Mouse (Mus musculus) WW6 (cell line): ENCODE measurements around the gene Pxn.
"Not testable (repeated sequence)": the region's sequence is repeated elsewhere in the genome, so short reads cannot be mapped to it uniquely, and the experiment has no call there.

Experiments
- DNase-seq: peaks from one replicate; pipeline ENCODE4 v3.0.0-alpha.2; 2013; ENCODE audit warnings: low read depth, low spot score

Pxn gene

DNA sequence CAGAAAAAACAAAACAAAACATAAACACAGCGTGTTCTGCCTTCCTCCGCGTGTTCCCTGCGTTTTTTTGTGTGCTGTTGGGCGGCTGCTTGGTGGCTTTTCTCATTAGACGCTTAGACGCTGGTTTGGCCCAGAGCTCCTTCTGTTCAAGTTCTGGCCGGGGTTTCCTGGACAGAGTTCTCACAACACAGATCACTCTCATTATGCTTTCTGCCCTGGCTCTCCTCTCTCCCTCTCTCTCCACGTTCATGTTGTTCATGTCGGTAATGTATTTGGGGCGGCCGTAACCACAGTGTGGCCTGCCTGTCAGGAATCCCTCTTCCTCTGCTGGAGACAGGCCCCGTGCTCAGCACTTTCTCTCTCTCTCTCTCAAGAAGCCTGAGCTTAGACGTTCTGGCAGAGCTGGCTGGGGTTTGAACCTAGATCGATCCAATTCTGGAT is 2.9 kb downstream of the Pxn start:
- DNase-seq = no peak

DNA sequence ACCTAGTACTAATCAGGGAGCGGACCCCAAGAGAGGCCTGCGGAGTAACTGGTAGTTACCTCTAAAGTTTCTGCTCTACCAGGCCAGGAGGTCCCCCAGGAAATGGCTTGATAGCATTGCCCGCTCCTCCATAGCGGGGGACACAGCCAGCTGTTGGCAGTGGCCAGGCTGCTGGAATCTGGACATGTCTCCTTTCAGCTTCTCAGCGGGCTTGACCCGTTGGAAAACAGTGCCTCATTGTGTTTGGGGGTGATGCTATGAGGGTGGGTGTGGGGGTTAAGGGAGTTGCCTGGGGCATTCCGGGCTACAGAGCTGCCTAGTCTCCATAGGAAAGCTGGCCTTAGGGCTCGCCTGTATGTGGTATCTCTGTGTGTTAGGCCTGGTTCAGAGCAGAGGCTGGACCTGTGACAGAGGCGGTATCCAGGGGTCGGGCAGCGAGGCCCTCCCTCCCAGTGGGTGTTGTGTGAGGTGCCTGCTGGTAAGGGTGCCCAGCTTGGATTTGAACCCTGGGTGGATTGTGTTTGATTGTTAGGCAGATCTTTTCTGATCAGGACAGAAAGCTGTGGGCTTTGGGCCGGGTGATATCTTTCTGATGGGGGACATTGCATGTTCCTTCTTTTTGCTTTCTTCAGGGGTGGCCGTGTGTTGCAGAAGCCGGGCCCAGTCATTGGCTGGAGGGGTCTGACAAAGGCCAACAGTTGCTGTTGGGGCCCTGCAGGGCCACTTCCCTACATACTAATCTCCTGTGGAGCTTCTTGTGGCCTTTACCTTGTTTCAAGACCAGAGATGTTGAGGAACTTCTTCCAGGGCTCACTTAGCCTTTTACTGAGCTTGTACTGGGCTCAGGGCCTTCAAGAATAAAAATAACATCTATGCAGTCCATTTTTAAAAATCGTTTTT is 3.6 kb downstream of the Pxn start:
- DNase-seq = no peak

DNA sequence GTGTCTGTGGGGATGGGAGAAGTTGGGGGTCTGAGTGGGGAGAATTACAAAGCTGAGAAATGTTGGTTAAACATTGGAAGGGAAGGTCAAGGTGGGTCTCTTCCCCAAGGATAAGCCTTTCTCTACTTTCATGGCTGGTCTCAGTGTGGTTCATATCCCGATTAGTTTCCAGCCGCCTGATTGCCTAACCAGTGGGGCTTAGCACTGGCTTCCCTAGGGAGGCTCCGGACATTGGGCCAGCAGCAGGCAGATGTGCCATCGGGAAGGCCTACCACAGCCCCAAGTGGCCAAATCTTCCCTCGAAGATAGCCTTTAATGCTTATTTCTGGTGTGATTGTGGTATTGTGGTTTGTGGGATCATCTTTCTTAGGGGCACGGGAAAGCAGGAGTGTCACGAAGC is 5.9 kb downstream of the Pxn start:
- no peak for DNase-seq

DNA sequence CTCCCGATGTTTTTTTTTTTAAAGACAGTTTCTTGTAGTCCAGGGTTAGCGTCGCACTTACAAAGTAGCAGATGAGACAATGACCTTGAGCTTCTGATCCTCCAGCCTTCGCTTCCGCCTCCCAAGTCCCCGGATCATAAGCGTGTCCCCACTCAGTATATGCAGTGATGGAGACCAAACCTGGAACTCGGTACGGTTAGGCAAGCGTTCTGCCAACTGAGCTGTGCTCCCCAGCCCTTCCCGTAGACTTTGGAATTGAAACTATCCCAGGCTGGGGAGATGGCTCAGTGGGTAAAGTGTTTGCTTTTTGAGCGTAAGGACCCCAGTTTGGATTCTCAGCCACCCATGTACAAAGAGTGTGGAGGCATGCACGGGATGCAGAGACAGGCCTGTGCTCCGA is 6.8 kb downstream of the Pxn start:
- DNase-seq = no peak

DNA sequence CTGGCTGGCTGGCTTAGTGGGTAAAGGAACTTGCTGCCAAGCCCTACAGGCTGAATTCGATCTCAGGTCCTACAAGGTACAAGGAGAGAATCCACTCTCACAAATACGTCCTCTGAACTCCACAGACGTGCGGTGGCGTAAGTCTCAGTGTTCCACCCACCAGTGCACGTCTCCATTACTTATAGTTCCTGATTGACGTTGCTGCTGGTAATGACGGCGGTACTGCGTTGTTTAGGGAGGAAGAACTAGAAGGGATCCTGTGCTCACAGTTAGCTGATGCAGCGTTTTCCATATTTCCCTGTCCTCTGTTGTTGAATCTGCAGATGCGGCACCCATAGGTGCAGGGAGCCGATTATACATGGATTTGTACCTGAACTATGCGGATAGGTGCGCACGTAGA is 7.2 kb downstream of the Pxn start:
- no peak for DNase-seq

DNA sequence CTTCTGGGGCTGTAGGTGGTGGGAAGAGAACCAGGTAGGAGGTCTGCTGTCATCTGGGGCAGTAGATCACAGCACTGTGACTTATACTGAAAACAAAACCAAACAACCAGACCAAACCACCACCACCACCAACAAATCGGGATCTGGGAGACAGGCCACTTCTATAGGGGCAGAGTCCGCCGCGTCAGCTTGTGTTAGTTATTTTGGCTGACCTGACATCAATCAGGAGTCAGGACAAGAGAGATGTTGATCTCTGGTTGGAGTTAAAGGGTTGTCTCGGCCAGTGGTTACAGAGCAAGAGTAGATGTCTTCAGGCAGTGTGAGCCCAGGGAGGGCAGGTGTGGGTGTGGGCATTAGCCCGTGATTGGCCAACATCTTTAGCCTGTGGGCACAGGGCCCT is 7.9 kb downstream of the Pxn start:
- DNase-seq = no peak

DNA sequence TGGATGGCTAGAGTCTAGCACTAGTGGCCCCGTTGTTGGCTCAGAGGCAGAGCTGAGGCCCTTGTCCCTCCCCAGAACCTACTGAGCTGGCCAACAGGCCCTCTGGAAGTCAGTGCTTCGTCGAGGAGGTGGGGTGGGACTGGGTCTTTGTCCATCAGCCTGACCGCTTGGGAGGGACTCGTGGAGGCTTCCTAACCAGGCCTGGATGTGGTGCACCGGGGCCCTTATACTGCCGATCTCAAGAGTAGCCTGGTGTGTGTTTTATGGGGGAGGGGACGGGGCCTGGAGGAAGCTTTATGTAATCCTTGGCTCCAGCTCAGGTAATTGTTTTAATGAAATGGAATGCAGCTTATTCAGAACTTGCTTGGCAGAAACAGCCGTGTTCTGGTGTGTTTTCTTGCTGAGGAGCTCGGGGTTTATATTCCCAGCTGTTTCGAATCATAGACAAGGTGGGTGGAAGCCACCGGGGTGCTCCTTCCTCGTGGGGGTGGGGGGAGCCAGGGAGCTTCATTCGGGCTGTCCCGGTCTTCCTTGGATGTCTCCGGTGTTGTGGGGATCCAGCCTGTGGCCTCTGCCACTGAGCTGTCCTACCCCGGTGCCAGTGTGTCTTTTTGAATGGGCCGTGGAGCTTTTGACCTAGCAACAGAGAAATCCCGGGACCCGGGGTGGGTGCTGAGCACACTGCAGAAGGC is 8.6 kb downstream of the Pxn start:
- DNase-seq = no peak

DNA sequence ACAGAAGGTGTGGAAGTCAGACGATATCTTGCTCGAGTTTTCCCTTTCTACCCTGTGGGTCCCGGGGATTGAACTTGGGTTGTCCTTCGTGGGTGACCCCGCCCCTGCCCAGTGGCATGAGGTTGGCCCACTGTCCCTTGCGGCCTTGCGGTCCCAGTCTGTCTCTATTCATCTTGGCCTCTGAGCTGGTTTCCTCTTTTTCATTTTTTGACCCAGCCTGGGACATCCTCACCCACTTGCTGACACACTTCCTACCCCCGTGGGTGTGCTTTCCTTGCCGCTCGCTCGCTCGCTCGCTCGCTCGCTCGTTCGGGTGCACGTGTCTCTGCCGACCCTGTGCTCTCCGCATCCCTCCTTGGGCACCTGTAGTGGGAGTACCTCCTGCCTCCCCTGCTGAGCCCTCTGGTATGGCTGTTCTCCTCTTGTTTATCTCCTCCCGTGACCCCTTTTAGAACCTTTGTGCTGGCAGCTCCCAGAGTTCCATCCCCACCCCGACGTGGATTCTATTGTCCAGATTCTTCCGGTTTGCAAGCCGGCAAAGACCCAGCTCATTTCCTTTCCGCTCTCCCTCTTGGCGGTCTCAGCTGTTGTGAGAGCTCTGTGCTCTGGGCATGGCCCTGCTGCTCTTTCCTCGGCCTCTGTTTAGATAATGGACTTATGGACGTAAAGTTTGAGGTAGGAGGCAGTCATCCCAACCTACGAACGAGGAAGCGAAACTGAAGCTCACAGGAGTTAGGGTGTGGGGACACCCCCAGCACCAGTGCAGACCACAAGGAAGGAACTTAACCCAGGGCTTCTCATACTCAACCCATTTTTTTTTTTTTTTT is 9.8 kb downstream of the Pxn start:
- DNase-seq = no peak

DNA sequence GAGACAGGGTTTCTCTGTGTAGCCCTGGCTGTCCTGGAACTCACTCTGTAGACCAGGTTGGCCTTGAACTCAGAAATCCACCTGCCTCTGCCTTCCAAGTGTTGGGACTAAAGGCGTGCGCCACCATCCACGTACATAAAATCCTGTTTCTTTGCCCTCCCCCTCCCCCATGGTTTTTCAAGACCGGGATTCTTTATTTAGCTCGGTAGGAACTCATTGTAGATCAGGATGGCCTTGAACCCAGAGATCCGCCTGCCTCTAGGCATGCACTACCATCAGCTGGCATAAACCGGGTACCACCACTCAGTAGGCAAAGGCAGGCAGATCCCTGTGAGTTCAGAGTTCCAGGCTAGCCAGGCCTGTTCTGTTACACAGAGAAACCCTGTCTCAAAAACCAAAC is 10.4 kb downstream of the Pxn start:
- no peak for DNase-seq

DNA sequence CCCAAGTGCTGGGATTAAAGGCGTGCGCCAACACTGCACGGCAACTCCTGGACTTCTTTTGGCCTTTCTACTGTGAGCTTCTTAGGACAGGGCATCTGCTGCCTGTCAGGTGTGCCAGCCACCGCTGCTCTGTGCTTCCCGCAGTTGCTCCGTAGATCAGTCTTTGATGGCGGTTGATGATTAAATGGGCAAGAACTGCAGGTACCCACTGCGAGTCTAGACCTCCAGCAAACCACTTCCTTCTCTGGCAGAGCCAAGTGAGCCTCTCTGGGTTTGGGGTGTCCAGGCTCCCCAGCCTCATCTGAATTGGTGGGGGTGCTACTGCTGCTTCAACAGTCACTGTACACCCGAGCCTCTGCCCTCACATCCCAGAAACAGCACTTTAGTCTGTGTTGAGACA is 11.0 kb downstream of the Pxn start:
- DNase-seq = no peak

DNA sequence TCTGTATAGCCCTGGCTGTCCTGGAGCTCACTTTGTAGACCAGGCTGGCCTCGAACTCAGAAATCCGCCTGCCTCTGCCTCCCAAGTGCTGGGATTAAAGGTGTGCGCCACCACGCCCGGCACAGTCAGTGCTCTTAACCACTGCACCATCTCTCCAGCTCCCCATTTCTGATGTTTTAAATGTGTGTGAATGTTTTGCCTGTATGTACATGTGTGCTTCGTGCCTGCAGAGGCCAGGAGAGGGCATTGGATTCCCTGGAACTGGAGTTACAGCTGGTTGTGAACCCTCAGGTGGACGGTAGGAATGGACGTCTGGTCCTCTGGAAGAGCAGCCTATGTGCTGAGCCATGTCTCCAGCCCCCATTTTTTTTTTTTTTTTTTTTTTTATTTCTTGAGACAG is 11.7 kb downstream of the Pxn start:
- DNase-seq = not testable (repeated sequence)

DNA sequence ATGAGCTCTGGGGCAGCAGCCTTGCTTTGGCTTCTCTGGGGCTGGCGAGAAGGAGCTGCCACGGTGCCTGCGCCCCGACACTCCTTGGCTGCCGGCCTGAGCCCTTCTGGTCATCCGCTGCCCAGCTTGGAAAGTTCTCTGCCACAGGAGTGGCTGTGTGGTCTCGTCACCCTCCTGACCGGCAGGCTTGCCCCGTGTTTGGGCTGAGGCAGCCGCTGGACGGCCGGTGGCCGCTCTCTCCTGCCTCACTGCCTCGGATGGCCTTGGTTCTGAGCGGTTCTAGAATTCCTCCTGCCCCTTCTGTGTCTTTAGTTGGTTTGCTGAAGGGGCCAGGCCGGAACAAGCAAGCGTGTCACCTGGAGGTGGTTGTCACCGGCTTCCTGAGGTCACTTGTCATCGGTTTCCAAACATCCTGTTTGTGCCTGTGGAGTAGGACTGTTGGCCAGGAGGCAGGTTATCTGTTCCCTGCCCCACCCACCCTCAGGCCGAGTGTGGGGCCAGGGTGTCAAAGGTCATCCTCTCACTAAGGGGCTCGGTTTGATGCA is 13.9 kb downstream of the Pxn start:
- no peak for DNase-seq

DNA sequence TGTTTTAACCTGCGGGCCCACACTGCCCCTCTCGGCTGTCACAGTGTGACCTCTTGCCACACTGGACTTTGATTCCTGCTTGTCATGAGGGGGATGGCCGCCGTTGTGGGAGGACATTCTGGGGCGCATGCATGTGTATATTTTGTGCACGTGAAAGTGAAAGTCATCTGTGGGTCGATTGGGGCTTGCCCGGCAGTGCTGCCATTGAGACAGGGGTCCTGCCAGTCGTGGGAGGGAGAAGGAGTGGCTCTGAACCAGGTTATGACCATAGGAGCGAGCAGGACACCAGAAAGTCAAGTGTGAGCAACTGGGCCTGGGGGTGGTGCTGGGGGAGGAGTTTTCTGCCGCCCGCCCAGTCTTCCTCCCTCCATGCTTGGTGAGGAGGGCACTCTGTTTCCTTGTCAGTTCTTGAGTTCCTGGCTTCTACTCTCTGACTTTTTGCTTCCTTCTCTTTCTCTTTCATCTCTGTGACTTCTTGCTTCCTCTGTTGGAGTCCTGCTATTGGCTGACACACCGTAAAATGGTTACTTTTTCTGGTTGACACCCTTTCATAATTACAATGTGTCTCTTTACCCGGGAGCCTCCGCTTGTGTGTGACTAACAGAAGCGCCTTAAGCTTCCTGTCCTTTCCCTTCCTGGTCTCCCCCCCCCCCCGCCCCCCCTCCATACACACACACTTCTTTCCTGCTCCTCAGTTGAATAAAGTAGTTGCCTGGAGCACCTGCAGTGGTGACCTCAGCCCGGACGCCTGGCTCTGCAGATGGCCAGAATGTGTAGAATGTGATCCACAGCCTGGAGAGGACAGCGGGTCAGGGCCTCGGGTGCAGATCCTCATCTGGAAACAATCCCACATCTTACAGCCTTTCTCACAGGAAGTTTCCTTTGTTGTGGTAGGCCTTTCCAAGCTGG is 15.3 kb downstream of the Pxn start:
- DNase-seq = no peak

DNA sequence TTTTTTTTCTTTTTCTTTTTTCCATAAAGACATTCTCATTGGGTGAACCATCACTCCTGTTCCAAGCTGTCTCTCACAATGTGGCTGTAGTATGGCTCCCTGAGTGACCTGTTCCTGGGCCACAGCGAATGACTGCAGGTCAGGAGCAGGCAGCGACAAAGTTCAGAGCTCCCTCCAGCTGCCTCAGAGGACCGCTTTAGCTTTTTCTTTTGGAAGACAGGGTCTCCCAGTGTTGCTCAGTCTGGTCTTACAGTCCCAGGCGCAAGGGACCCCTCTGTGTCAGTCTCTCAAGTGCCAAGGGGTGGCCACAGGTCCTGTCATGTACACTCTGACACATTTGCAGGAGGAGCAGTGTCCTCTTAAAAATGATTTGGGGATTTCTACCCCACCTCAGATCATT is 16.1 kb downstream of the Pxn start:
- DNase-seq = no peak

DNA sequence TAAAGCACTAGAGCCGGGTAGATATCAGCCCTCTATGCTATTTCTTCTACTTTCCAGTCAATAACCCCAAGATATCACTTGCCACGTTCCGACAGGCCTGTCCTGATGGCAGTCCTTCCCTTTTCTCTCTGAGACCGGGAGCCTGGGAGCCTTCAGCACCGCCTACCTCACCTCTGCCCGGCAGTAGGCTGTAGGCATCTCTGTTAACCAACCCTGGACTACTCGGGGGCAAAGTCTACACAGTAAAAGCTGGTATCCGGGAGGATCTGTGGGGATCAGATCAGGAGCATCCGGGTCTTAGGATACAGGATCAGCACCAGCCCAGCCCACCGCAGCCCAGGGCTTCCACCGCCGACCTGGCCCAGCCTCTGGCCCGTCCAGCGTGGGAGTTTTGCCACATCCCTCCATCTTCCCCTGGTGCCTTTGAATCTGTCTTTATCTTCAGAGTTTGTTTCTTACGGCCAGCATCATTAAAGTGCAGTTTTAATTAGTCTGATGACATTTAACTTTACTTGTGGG is 16.6 kb downstream of the Pxn start:
- DNase-seq = no peak

DNA sequence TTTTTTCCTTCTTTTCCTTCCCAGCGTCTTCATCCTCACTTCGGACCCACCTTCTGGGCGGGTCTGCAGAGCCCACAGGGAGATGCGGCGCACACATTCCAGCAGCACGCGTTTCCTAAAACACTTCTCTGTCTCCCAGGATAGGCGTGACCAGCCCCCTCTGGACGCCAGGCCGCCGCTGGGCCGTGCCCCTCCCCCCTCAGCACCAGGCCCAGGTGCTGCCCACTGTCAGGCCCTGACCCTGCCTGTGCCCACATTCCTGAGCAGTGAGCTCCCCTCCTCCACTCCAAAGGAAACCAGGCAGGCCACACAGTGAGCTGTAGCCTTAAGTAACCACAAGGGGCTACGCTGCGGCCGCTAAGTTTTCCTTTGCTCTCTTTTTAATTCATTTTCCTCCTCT is 17.5 kb downstream of the Pxn start:
- no peak for DNase-seq

DNA sequence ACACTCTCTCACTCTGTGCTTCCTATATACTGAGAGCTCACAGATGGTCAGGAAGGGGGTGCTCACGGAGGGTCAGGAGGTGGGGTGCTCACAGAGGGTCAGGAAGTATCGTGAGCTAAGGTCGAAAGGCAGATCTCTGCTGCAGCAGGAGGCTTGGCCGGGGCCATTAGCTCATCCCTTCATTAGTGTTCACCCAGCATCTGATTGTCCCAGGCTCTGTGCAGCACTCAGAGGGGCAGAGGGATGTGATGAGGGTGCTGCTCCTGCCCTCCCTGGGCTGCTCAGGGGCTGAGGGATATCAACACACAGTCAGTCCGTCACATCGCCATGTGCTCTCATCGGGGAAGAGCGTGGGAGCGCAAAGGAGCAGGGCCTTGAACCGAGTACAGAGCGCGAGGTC is 18.0 kb downstream of the Pxn start:
- DNase-seq = no peak

DNA sequence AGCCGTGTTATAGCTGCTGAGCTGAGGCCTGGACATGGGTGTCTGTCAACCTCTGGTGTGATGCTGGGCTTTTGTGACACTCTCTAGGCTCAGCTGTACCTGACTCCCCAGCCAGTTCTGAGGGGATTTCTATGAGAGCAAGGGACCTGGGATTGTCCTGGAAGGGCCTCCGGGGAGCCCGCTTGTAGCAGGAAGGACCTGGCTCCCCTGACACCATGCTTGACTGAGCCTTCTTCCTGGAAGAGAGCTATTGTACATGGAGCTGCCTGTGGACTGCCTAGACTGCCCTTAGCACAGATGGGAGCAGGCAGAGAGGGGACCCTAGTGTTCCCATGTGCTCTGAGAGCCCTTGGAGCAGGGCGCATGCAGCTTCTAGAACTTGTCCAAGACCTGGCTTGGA is 18.9 kb downstream of the Pxn start:
- no peak for DNase-seq

DNA sequence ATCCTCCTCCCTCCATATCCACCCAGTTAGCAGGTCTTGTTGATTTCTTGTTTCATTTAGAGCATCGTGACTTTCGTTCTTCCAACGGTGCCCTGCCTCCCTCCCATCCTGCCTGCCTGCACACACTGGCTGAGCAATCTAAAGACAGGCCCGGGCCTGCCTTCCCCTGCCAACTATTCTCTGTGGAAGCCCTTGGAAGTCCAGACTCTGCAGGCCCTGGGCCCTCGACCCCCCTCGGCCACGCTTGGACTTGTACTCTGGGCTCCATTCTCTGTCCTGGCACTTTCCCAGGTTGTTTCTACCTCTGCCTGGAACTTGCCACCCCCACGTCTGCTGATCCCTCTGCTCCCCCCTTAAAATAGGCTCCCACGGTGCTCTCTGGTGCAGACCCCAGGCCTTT is 19.5 kb downstream of the Pxn start:
- no peak for DNase-seq

DNA sequence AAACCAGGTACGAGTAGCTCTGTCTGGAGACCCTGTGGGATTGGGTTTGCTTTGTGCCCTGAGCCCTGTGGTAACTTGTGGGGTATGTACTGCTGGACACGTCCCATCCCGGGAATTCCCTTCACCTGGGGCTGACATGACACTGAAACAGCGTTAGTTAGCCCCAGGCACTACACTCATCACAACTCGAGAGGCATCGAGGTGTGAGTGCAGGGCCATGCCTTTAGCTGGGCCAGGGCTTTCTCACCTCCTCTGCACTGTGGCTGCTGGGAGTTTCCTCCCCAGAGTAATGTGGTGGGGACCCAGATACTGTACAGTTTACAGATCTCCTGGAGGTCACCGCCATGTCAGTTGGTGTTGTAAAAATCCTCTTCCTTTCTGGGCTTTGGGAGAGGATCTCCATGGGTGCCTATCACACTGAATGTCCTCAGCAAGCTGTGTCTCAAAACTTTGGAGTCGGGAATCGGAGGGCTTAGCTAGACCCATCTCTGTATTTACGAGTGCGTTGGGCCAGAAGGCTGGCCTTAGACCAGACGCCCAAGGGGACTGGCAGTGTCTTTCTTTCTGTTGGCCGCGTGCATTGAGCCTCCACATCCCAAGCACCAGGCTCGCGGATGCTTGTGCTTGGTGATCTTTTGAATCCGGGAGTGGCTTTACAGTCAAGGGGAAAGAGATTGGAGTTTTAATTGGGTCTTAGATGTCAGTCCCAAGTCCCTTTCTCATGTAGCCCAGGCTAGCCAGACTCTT is 20.2 kb downstream of the Pxn start:
- no peak for DNase-seq
